Mouse (Mus musculus): Measurements from ENCODE around the gene Pdhb.

Pdhb gene

GRCm38 (mm10) chr14:8139724-8140710, 32.8 kb downstream of the Pdhb start:
- DNase-seq (ENCODE audit: low read depth, low spot score): peak; percentile 60

- no peak for DNase-seq (ENCODE audit: low read depth, low spot score)
Measured at GRCm38 (mm10) chr14:8135130-8135529, 37.7 kb downstream of the Pdhb start.

GRCm38 (mm10) chr14:8134234-8134633, 38.6 kb downstream of the Pdhb start:
- no peak for DNase-seq (ENCODE audit: low read depth, low spot score)

- DNase-seq (ENCODE audit: low read depth, low spot score): no peak
Measured at GRCm38 (mm10) chr14:8132789-8133188, 40.0 kb downstream of the Pdhb start.

GRCm38 (mm10) chr14:8127971-8128370, 44.9 kb downstream of the Pdhb start:
- DNase-seq (ENCODE audit: low read depth, low spot score): no peak

- DNase-seq (ENCODE audit: low read depth, low spot score): peak; percentile 50
Measured at GRCm38 (mm10) chr14:8124046-8124881, 48.6 kb downstream of the Pdhb start.

- DNase-seq (ENCODE audit: low read depth, low spot score): peak; percentile 64
Measured at GRCm38 (mm10) chr14:8123611-8124010, 49.2 kb downstream of the Pdhb start.

GRCm38 (mm10) chr14:8123141-8123540, 49.7 kb downstream of the Pdhb start:
- DNase-seq (ENCODE audit: low read depth, low spot score): no peak

GRCm38 (mm10) chr14:8119904-8120303, 52.9 kb downstream of the Pdhb start:
- DNase-seq (ENCODE audit: low read depth, low spot score): no peak

GRCm38 (mm10) chr14:8119454-8119853, 53.4 kb downstream of the Pdhb start:
- DNase-seq (ENCODE audit: low read depth, low spot score): no peak

GRCm38 (mm10) chr14:8117371-8117770, 55.5 kb downstream of the Pdhb start:
- DNase-seq (ENCODE audit: low read depth, low spot score): no peak

Data from ZHBTc4 (cell line).